Mouse (Mus musculus) lung, adult 2 months (tissue): ENCODE data around the gene Gtf3c6.

Experiments
- CTCF ChIP-seq: fragments of 200-500 bp; IDR thresholded peaks from 2 replicates; pipeline ENCODE4 v1.5.1; 2011; ENCODE audit warnings: mild to moderate bottlenecking, low read length, control low read depth; ENCODE audit not compliant: insufficient read depth
- POLR2A ChIP-seq: fragments of 200-500 bp; IDR thresholded peaks from 2 replicates; pipeline ENCODE4 v1.6.1; 2011; ENCODE audit warnings: low read depth, mild to moderate bottlenecking, control low read depth, low read length, borderline replicate concordance; ENCODE audit errors: extremely low read depth

- no peak for TF ChIP-seq POLR2A
- TF ChIP-seq CTCF = no peak
Observed at GRCm38 (mm10) chr10:40237826-40238225, 20.1 kb downstream of the Gtf3c6 start.
